Mouse (Mus musculus): ENCODE data around the gene Gm20388.
A peak's percentile ranks its signal among the peaks of the same experiment; 100 is the strongest.

Gene Gm20388

GRCm38 (mm10) chr8:120926201-120926600 is 1015.6 kb downstream of the Gm20388 start:
- DNase-seq (ENCODE audit: low spot score in 2 of 2): no peak

GRCm38 (mm10) chr8:120928082-120928481 is 1017.4 kb downstream of the Gm20388 start:
- DNase-seq (ENCODE audit: low spot score in 2 of 2): no peak

GRCm38 (mm10) chr8:120934596-120934995 is 1024.0 kb downstream of the Gm20388 start:
- DNase-seq (ENCODE audit: low spot score in 2 of 2): no peak

GRCm38 (mm10) chr8:120936685-120937084 is 1026.0 kb downstream of the Gm20388 start:
- no peak for DNase-seq (ENCODE audit: low spot score in 2 of 2)

GRCm38 (mm10) chr8:120937474-120937873 is 1026.8 kb downstream of the Gm20388 start:
- no peak for DNase-seq (ENCODE audit: low spot score in 2 of 2)

GRCm38 (mm10) chr8:120940287-120940686 is 1029.6 kb downstream of the Gm20388 start:
- DNase-seq (ENCODE audit: low spot score in 2 of 2): no peak

GRCm38 (mm10) chr8:120947240-120947639 is 1036.6 kb downstream of the Gm20388 start:
- peak; percentile 28 to 68 for DNase-seq (ENCODE audit: low spot score in 2 of 2)

GRCm38 (mm10) chr8:120948050-120948595 is 1037.5 kb downstream of the Gm20388 start:
- DNase-seq (ENCODE audit: low spot score in 2 of 2): no peak

- DNase-seq (ENCODE audit: low spot score in 2 of 2): no peak
These were observed 1038.2 kb downstream of the Gm20388 start for GRCm38 (mm10) chr8:120948620-120949491.

GRCm38 (mm10) chr8:120950674-120951218 is 1040.1 kb downstream of the Gm20388 start:
- no peak for DNase-seq (ENCODE audit: low spot score in 2 of 2)

- no peak for DNase-seq (ENCODE audit: low spot score in 2 of 2)
These were observed 1048.8 kb downstream of the Gm20388 start for GRCm38 (mm10) chr8:120959470-120959891.

- no peak for DNase-seq (ENCODE audit: low spot score in 2 of 2)
These were observed 1052.2 kb downstream of the Gm20388 start for GRCm38 (mm10) chr8:120962606-120963380.

GRCm38 (mm10) chr8:120966557-120966956 is 1055.9 kb downstream of the Gm20388 start:
- DNase-seq (ENCODE audit: low spot score in 2 of 2): peak in 1 of 2 experiments; percentile 17

GRCm38 (mm10) chr8:120968308-120968707 is 1057.7 kb downstream of the Gm20388 start:
- no peak for DNase-seq (ENCODE audit: low spot score in 2 of 2)

- DNase-seq (ENCODE audit: low spot score in 2 of 2): peak in 1 of 2 experiments; percentile 47
These were observed 1059.7 kb downstream of the Gm20388 start for GRCm38 (mm10) chr8:120970346-120970745.

GRCm38 (mm10) chr8:120971691-120972469 is 1061.2 kb downstream of the Gm20388 start:
- DNase-seq (ENCODE audit: low spot score in 2 of 2): peak; percentile 21 to 66

- DNase-seq (ENCODE audit: low spot score in 2 of 2): no peak
These were observed 1062.4 kb downstream of the Gm20388 start for GRCm38 (mm10) chr8:120973046-120973445.

- no peak for DNase-seq (ENCODE audit: low spot score in 2 of 2)
These were observed 1066.5 kb downstream of the Gm20388 start for GRCm38 (mm10) chr8:120977131-120977530.

- DNase-seq (ENCODE audit: low spot score in 2 of 2): no peak
These were observed 1068.6 kb downstream of the Gm20388 start for GRCm38 (mm10) chr8:120979210-120979609.

- DNase-seq (ENCODE audit: low spot score in 2 of 2): no peak
These were observed 1070.3 kb downstream of the Gm20388 start for GRCm38 (mm10) chr8:120980948-120981347.

- DNase-seq (ENCODE audit: low spot score in 2 of 2): no peak
These were observed 1074.2 kb downstream of the Gm20388 start for GRCm38 (mm10) chr8:120984888-120985287.

Measured in urinary bladder, adult 18-20 months (tissue).